Mouse (Mus musculus) embryonic facial prominence, embryonic 14.5 days (tissue): ENCODE data around the gene Tekt4. TPM values are rescaled to one million over a fixed set of nuclear protein-coding genes. Genes with fewer than 3 reads are reported as not detected.
A peak's percentile ranks its signal among the peaks of the same experiment; 100 is the strongest.

ENCODE experiments used
- ATAC-seq: fragments of 200-750 bp; cut with Nextera tagmentation; 2 replicates; pipeline ENCODE4 v1.8.0; 2017; ENCODE audit warnings: low read depth, moderate number of reproducible peaks, moderate TSS enrichment
- DNase-seq: peaks from one replicate; pipeline ENCODE4 v3.0.0-alpha.2; 2015; ENCODE audit warnings: low spot score
- H3K27ac ChIP-seq: fragments of 300-500 bp; sonication (generic); replicated peaks from 2 replicates; pipeline ENCODE4 v1.5.1; 2014; ENCODE audit warnings: low read depth, mild to moderate bottlenecking, low read length, moderate library complexity
- H3K27me3 ChIP-seq: fragments of 300-500 bp; sonication (generic); replicated peaks from 2 replicates; pipeline ENCODE4 v1.6.1; 2014; ENCODE audit warnings: low read length; ENCODE audit not compliant: control insufficient read depth, insufficient read depth
- H3K36me3 ChIP-seq: fragments of 300-500 bp; sonication (generic); 2 replicates; pipeline ENCODE4 v1.6.1; 2014; ENCODE audit warnings: low read length, mixed read lengths; ENCODE audit not compliant: control insufficient read depth, insufficient read depth
- H3K4me1 ChIP-seq: fragments of 300-500 bp; sonication (generic); 2 replicates; pipeline ENCODE4 v1.6.1; 2014; ENCODE audit warnings: antibody characterized with exemption, low read length; ENCODE audit not compliant: control insufficient read depth, insufficient read depth
- H3K4me2 ChIP-seq: fragments of 300-500 bp; sonication (generic); 2 replicates; pipeline ENCODE4 v1.6.1; 2014; ENCODE audit warnings: low read depth, mild to moderate bottlenecking, low read length, moderate library complexity, mixed read lengths
- H3K4me3 ChIP-seq: fragments of 300-500 bp; sonication (generic); 2 replicates; pipeline ENCODE4 v1.5.1; 2014; ENCODE audit warnings: low read depth, mild to moderate bottlenecking, low read length
- H3K9ac ChIP-seq: fragments of 300-500 bp; sonication (generic); 2 replicates; pipeline ENCODE4 v1.6.1; 2014; ENCODE audit warnings: low read depth, mild to moderate bottlenecking, low read length, moderate library complexity, mixed read lengths
- H3K9me3 ChIP-seq: fragments of 300-500 bp; sonication (generic); 2 replicates; pipeline ENCODE4 v1.6.1; 2016; ENCODE audit warnings: low read length; ENCODE audit not compliant: control insufficient read depth
- WGBS: fragments of 180-500 bp; shearing (Covaris S2); extraction: QIAGEN DNeasy Blood & Tissue Kit; methylation state at CpG from one replicate; pipeline ENCODE4 v1.1.7; 2014; 5-methylcytosine and 5-hydroxymethylcytosine counted together
- polyA plus RNA-seq: library from polyadenylated mRNA; unstranded; fragments of >200 nt; fragmentation: Nextera tagmentation; extraction: Ambion mirVana; gene quantifications from 2 replicates; pipeline ENCODE4 v1.2.1, GENCODE M21; 2014

Gene Tekt4
- polyA plus RNA-seq, 1 experiment from 2014 or later, result 3.0 TPM

DNA sequence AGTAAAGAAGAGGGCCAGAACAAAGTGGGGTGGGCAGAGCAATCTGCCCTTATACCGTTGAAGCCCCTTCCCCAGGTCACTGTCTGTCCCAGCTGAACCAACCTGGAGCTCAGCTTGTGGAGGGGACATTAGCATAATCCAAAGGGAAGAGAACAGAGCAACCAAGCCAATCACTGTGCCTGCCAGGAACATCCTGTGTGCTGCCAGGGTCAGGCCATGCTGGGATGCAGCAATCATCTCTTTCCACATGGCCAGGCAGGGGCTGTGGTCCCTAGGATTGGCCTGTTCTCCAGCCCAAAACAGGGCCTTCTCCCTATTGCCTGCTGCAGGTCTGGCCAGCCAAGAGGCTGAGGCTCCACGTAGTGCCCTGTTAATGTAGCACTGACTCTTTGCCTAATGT is 28.4 kb upstream of the Tekt4 start:
- H3K9me3 ChIP-seq, result no peaks in the 10 kb centered on the region
- no peak overlapping the region for H3K9ac ChIP-seq
- H3K27ac ChIP-seq, result no peak overlapping the region
- no peak overlapping the region for H3K4me3 ChIP-seq
- no peaks in the 10 kb centered on the region for H3K27me3 ChIP-seq
- H3K4me2 ChIP-seq, result no peak overlapping the region
- H3K4me1 ChIP-seq, result peaks cover 32% of the 10 kb centered on the region
- ATAC-seq, result no peak
- no peaks in the 10 kb centered on the region for H3K36me3 ChIP-seq
- 73% methylated on average over 2 of the region's 2 CpGs for WGBS
- no peak for DNase-seq

DNA sequence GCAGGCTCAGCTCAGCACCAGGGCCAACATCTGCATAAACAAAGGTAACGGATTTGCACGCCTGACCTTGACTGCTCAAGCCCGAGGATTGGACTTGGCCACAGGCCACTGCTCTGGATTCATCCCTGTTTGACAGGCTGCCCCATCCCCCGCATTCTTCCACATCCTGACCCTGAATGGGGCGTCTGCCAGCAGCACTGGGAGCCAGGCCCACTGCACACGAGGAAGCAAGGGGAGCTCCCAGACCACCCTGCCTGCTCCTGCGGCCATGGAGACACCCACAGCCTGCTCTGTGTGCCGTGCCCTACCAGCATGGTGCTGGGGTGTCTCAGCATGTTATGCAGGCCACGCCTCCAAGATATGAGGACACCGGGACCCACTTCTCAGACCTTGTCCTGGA is 27.0 kb upstream of the Tekt4 start:
- Histone ChIP-seq H3K27ac (no peak overlapping the region), H3K4me2 (no peak overlapping the region), H3K4me3 (no peak overlapping the region), H3K9me3 (no peaks in the 10 kb centered on the region), H3K4me1 (peaks cover 44% of the 10 kb centered on the region), H3K9ac (0 out of 2 replicates have a peak overlapping the region, but pooled peaks have one; percentile 19), H3K27me3 (0 out of 2 replicates have a peak, but pooled peaks cover 4% of the 10 kb centered on the region), H3K36me3 (no peaks in the 10 kb centered on the region)
- peak; percentile 51 for ATAC-seq
- WGBS, result 25% methylated on average over 10 of the region's 10 CpGs
- peak; percentile 86 for DNase-seq

DNA sequence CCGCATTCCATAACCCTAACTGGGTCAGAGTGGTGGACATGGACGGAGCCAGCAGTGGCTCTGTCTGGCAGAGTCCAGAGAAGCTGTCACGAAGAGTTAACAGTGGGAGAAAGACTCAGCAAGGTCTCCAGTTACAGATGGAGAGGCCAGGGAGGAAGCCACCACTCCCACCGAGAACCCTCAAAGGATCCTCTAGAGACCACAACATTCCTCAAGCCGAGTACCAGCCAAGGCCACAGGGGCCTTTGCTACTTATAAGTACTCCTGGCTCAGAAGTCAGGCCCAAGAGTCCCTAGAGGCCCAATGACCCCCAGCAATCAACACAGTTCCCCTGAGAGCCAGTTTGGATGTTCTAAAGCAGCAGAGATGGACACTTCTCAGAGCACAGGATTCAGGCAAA is 25.2 kb upstream of the Tekt4 start:
- H3K27ac ChIP-seq, result no peak overlapping the region
- no peak for ATAC-seq
- H3K27me3 ChIP-seq, result 0 out of 2 replicates have a peak, but pooled peaks cover 9% of the 10 kb centered on the region
- no peak overlapping the region for H3K9ac ChIP-seq
- peak overlapping the region; percentile 12; the same call in 1 of the 2 replicates for H3K4me2 ChIP-seq
- DNase-seq, result no peak
- H3K36me3 ChIP-seq, result no peaks in the 10 kb centered on the region
- peaks cover 48% of the 10 kb centered on the region for H3K4me1 ChIP-seq
- 46% methylated on average over 5 of the region's 5 CpGs for WGBS
- no peak overlapping the region for H3K4me3 ChIP-seq
- no peaks in the 10 kb centered on the region for H3K9me3 ChIP-seq

DNA sequence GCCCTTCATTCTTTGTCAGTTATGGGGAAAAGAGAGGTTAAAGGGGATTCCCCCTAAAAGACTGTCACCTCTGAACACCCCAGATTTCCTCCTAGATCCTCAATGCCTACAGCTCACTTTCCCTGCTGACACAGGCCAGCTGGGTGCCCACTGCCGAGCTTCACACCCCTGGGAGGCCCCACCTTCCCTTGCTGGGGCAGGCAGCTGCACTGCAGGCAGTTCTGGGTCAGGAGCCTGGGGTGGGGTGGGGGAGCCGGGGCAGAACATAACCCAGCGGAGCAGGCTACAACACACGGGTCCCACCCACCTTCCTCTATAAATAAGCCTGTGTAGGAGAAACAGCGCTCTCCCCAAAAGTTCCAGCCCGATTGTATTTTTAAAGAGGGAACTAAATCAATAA is 24.5 kb upstream of the Tekt4 start:
- 37% methylated on average over 6 of the region's 6 CpGs for WGBS
- Histone ChIP-seq H3K27me3 (0 out of 2 replicates have a peak, but pooled peaks cover 9% of the 10 kb centered on the region), H3K4me2 (peak overlapping the region; percentile 12; the same call in 1 of the 2 replicates), H3K9ac (0 out of 2 replicates have a peak overlapping the region, but pooled peaks have one; percentile 37), H3K4me3 (no peak overlapping the region), H3K27ac (no peak overlapping the region), H3K9me3 (no peaks in the 10 kb centered on the region), H3K36me3 (no peaks in the 10 kb centered on the region), H3K4me1 (peaks cover 55% of the 10 kb centered on the region)
- DNase-seq, result no peak
- no peak for ATAC-seq

DNA sequence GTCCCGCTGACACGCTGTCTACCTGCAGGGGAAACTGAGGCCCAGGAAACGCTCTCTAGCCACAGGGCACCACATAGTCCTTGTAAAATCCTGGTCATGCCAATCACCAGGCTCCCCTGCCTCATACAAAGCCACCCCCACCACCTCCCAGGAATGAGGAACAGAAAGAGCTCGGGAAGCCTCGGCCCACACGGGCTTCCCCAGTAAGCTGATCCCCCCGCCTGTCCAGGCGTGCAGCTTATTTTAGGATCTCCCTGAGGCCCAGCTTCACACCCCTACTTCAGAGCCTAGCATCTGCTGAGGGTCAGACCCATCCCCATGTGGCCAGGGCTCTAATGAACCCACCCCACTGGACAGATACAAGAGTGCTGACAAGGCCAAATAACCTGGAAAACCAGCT is 23.9 kb upstream of the Tekt4 start:
- Histone ChIP-seq H3K9ac (0 out of 2 replicates have a peak overlapping the region, but pooled peaks have one; percentile 37), H3K27ac (no peak overlapping the region), H3K4me2 (peak overlapping the region; percentile 97; the same call in 1 of the 2 replicates), H3K9me3 (no peaks in the 10 kb centered on the region), H3K27me3 (0 out of 2 replicates have a peak, but pooled peaks cover 9% of the 10 kb centered on the region), H3K36me3 (no peaks in the 10 kb centered on the region), H3K4me1 (peaks cover 55% of the 10 kb centered on the region), H3K4me3 (no peak overlapping the region)
- 30% methylated on average over 8 of the region's 8 CpGs for WGBS
- ATAC-seq (no peak), DNase-seq (no peak)

GRCm38 (mm10) chr17:25432433-25433181 is 21.8 kb upstream of the Tekt4 start:
- Histone ChIP-seq H3K36me3 (no peaks in the 10 kb centered on the region), H3K27me3 (0 out of 2 replicates have a peak, but pooled peaks cover 9% of the 10 kb centered on the region), H3K4me1 (peaks cover 51% of the 10 kb centered on the region), H3K27ac (peak overlapping the region; percentile 84), H3K9ac (peak overlapping the region; percentile 84), H3K9me3 (no peaks in the 10 kb centered on the region), H3K4me3 (peak overlapping the region; percentile 78), H3K4me2 (peak overlapping the region; percentile 97)
- DNase-seq, result no peak
- ATAC-seq, result no peak
- WGBS, result 2% methylated on average over 27 of the region's 53 CpGs

GRCm38 (mm10) chr17:25433223-25433616 is 21.2 kb upstream of the Tekt4 start:
- 0% methylated on average over 21 of the region's 40 CpGs for WGBS
- H3K36me3 ChIP-seq, result no peaks in the 10 kb centered on the region
- peak overlapping the region; percentile 84 for H3K9ac ChIP-seq
- H3K27ac ChIP-seq, result peak overlapping the region; percentile 84
- H3K4me3 ChIP-seq, result peak overlapping the region; percentile 78
- 0 out of 2 replicates have a peak, but pooled peaks cover 9% of the 10 kb centered on the region for H3K27me3 ChIP-seq
- peaks cover 48% of the 10 kb centered on the region for H3K4me1 ChIP-seq
- H3K9me3 ChIP-seq, result no peaks in the 10 kb centered on the region
- DNase-seq, result peak; percentile 41
- peak overlapping the region; percentile 97 for H3K4me2 ChIP-seq
- peak; percentile 27 for ATAC-seq

DNA sequence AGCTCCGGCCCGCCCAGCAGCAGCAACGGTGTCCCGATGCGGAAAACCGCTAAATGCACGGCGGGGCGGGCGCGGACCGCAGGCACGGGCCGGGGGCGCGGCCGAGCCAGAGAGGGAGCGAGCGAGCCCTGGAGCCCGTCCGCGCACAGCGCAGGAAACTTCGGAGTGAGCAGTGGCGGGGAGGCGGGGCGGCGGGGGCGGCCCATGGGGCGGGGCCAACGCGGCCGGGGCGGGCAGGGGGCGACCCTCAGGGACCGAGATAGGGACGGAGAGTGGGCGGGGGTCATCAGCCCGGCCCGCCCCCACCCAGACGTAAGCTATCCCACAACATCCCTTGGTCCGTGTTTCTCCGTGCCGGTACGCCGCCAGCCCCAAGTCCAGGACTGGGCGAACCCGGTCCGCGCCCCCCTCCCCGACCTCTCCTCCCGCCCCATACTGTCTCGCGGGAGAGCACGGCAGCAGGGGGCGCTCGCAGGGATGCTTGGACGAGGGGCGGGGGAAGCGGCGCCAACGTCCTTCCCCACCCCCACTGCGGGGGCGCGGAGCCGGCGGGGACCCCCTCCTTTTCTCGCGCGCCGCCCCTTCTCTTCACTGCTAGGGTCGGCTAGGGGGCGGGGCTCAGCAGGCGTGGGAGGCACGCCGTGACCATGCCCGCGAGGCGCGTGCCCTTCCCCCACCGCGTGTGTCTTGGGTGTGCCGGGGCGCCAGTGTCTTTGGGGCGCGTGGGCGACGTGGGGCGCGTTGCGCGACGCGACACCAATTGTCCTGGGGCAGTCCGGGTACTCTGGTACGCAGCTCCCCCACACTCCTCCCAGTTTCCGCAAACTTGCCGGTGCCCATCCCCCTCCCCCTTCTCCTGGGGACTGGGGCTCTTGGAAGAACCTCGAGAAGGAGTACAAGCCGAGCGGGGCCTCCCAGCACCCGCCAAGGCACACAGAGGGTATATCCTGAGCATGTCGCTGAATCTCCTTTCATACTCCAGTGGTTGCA is 20.5 kb upstream of the Tekt4 start, which contains the start of gene Cacna1h:
TSS of gene Cacna1h (minus strand) at position 167 of the 990 bp plus-strand sequence.
- Histone ChIP-seq H3K9me3 (no peaks in the 10 kb centered on the region), H3K27me3 (0 out of 2 replicates have a peak, but pooled peaks cover 9% of the 10 kb centered on the region), H3K36me3 (no peaks in the 10 kb centered on the region), H3K9ac (peak within 1 kb of the TSS; percentile 84), H3K4me2 (peak within 1 kb of the TSS; percentile 97), H3K4me1 (peaks cover 46% of the 10 kb centered on the region), H3K27ac (peak within 1 kb of the TSS; percentile 84), H3K4me3 (peak within 1 kb of the TSS; percentile 78)
- WGBS, result 2% methylated on average over 16 of the region's 103 CpGs
- peak; percentile 89 for ATAC-seq
- DNase-seq, result peak; percentile 89
